Mouse (Mus musculus): Measurements from ENCODE around the gene Rbm15. TPM values are rescaled to one million over a fixed set of nuclear protein-coding genes. Genes with fewer than 3 reads are reported as not detected.

The Rbm15 gene
- 9.6 and 10.3 TPM in 2 replicates for polyA plus RNA-seq (2012; rRNA removed)

DNA sequence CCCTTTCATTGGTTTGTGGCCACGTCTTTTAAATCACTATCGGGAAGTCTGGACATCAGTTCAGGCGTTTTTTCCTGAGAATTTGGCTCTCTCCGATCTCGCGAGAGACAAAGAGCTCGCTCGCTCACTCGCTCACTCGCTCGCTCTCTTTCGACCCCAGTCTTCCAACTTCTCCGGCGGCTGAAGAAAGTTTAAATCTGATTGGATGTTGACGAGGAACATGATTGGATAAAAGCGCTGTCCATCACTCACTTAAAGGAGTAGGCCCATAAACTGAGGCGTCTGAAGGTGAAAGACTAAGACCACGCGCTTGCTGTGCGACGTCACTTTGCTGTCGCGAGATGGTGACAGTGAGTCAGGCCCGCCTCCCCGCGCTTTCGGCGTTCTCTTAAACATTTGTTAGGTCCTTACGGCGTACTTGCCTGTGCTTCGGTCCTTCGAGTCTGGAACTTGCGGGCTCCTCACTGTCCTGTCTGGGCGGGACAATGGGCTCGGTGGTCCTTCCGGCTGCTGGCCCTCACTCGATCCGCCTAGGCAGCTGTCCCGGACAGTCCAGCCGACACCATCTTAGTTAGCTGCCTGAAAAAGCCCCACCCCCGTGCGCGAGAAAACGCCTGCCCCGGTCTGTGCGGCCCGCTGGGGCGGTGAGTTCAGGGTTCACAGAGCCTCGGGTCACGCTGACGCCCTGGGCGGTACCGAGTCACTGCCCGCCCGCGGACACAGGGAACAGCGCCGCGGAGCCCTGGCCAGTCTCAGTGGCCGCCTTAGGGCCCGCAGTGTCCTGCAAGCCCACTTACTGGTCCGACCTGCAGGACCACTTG is at the start of gene Rbm15:
Gene Rbm15, minus strand, starts transcription at position 293 of the 821 bp plus-strand sequence.

DNA sequence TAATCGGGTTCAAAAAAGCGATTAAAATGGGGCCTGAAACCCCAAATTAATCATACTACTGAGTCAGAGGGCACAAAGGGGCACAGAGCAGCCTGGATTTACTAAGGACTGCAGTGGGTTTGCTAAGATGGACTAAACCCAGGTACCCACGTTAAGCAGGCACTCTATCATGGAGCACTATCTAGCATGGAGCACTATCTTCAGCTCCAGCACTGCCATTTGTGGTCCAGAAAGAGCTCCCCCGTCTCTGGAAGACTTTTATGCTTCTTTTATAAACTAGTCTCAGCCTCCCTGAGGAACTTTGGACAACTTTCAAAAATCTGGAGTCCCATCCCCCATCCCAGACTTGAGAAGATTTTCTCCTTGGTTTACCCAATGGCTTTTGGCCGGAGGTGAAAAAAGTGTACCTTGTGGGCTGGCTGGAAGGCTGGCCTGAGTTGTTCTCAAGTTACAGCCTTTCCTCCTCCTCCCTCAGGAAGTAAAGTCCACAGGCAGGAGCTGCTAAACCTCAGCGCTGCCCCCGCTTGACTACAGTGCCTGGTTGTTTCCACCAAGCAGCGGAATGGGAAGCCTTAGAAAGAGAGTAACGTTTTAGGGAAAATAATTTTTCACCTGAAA is 42.6 kb downstream of the Rbm15 start, which contains the start of gene Slc16a4:
Gene Slc16a4, plus strand, starts transcription at position 467 of the 618 bp plus-strand sequence.

DNA sequence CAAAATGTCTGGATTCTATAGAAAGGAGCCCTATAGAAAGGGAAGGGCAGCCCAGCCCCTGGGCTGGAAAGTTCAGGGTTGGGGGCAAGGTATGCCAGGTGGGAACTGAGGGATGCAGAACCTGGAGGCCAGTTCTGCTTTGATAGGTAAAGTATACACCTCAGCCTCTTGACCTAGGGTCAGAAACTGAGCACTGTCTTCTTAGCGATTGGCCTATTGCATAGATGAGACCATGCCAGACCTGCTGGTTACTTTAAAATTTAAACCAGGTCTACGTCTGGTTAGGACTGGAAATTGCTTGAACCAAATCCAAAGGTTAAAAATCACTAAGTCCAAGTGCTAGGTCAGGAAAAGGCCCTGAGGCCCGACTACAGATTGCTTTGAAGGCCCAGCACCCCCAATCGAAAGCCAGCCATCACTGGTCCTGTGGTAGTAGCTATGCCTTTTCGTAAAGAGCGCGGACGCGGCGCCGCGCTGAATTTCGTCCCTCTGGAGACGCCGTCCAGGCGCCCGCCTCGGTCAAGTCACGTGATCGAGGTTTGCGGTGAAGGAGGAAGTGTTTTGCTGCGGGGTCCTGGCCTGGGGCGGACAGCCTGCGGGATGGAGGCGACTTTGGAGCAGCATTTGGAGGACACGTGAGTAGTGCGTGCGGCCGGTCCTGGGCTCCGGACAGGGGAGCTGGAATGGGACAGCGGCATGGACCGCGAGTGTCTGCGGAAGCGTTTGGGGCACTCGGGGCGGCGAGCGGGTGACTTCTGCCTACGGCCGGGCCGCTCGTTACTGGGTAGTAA is 54.8 kb downstream of the Rbm15 start, which contains the start of gene Lamtor5:
Gene Lamtor5, plus strand, starts transcription at position 380 of the 791 bp plus-strand sequence.

Other genes starting within 250 kb of the Rbm15 start
- 0.40 and 0.48 TPM in 2 replicates for gene Kcna2, start 232.5 kb downstream of the Rbm15 start, polyA plus RNA-seq (2012; rRNA removed)
- gene Kcna10, start 150.6 kb downstream of the Rbm15 start, polyA plus RNA-seq (2012; rRNA removed): not detected in 2 replicates
- 0.25 and 0.65 TPM in 2 replicates for gene Cym, start 111.9 kb downstream of the Rbm15 start, polyA plus RNA-seq (2012; rRNA removed)
- gene A630076J17Rik, start 103.1 kb downstream of the Rbm15 start, polyA plus RNA-seq (2012; rRNA removed): 0.05 TPM in 1 of 2 replicates, not detected in the other
- gene Prok1, start 94.0 kb downstream of the Rbm15 start, polyA plus RNA-seq (2012; rRNA removed): 0.57 and 0.85 TPM in 2 replicates
- 61.3 and 105 TPM in 2 replicates for gene Lamtor5, start 54.8 kb downstream of the Rbm15 start, polyA plus RNA-seq (2012; rRNA removed)
- gene Slc16a4, start 42.4 kb downstream of the Rbm15 start, polyA plus RNA-seq (2012; rRNA removed): 0.32 and 1.1 TPM in 2 replicates
- gene Kcnc4, start 125.9 kb upstream of the Rbm15 start, polyA plus RNA-seq (2012; rRNA removed): 0.32 and 0.58 TPM in 2 replicates
- 4.0 and 6.7 TPM in 2 replicates for gene Slc6a17, start 184.3 kb upstream of the Rbm15 start, polyA plus RNA-seq (2012; rRNA removed)
- 0.17 and 0.61 TPM in 2 replicates for gene Ubl4b, start 221.4 kb upstream of the Rbm15 start, polyA plus RNA-seq (2012; rRNA removed)